Mouse (Mus musculus) spleen, adult 12 weeks (tissue): ENCODE measurements around the gene Fam184a.
A peak's percentile ranks its signal among the peaks of the same experiment; 100 is the strongest.
"Not testable (repeated sequence)": the region's sequence is repeated elsewhere in the genome, so short reads cannot be mapped to it uniquely, and the experiment has no call there.

ENCODE experiments used
- DNase-seq: peaks from one replicate; pipeline ENCODE4 v3.0.0; 2022; ENCODE audit warnings: low spot score

Fam184a gene

GRCm38 (mm10) chr10:53688952-53689584, 61.9 kb downstream of the Fam184a start:
- no peak for DNase-seq

DNA sequence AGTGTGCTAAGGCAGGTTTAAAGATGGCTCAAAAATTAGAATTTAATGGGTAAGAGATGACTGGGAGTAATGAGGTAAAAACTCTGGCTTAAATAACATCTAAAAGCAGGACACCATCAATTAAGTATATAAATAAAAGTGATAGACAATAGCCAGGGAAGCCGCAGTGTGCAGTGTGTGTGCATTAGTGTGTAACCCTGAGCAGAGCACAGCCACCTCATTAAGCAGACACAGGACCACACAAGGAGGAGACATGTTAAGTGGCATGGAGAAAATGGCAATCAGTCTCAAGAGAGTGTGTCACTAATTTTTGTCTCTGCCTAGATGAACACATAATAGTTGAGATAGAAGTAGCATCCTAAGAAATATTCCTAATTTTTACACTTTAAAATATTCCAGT, 62.4 kb downstream of the Fam184a start:
- no peak for DNase-seq

GRCm38 (mm10) chr10:53687888-53688287, 63.0 kb downstream of the Fam184a start:
- DNase-seq: no peak

GRCm38 (mm10) chr10:53685806-53686205, 65.1 kb downstream of the Fam184a start:
- DNase-seq: no peak

GRCm38 (mm10) chr10:53683226-53683625, 67.7 kb downstream of the Fam184a start:
- no peak for DNase-seq

DNA sequence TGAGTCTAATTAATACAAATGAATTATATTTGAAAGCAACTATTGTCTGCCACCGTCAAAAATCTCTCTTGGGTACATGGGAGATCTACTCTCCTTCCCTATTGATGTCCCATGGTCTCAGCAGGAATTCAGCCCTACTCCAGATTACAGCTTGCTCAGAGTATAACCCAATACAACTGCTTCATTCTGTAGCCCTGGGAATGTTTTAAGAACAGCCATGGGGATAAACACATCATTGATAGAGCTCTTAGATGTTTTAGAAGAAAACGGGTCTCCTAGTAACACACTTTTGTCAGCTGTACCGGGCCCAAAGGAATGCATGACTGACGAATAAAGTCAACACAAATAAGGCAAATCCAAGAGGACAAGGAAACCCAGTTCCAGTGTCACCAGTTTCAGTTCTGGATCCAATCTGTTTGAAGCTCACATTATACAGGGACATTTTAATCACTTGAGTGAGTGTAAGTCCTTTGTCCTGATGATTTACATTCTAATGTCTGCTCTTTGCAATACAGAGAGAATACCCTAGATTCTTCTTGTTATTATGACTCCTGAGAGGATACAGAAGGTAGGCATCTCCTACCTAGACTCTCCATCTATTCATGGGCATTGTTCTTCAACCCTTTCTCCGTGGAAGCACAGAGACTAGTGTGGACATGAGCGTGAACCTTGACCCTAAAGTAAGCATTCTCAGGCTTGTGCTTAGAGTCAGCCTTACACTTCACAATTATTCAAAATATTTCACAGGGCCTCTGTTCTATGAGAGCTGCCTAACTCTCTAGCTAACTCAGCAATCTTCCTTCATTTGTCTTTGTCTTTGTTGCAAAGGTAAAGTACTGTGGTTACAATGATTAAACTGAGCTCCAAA, 71.0 kb downstream of the Fam184a start:
- DNase-seq: no peak

GRCm38 (mm10) chr10:53661788-53662187, 89.1 kb downstream of the Fam184a start:
- no peak for DNase-seq

- not testable (repeated sequence) for DNase-seq
These were observed 96.7 kb downstream of the Fam184a start for GRCm38 (mm10) chr10:53654239-53654638.

DNA sequence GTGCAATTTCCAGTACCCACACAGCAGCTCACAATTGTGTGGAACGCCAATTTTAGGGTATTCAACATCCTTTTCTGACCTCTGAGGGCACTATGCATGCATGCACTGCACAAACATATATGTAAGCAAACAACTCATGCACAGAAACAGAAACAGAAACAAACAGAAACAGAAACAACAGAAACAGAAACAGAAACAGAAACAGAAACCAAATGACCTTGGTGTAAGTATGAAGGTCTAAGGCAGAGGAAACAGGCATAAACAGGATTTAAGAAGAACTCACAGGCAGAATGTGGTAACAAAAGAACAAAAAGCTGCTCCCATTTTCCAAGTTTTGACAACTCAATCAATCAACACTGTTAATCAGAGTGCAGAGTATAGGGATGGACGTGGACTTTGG, 100.2 kb downstream of the Fam184a start:
- DNase-seq: no peak

- no peak for DNase-seq
These were observed 109.4 kb downstream of the Fam184a start for GRCm38 (mm10) chr10:53641507-53641906.

GRCm38 (mm10) chr10:53635246-53635971, 115.5 kb downstream of the Fam184a start:
- DNase-seq: no peak

GRCm38 (mm10) chr10:53634160-53634559, 116.8 kb downstream of the Fam184a start:
- no peak for DNase-seq

- not testable (repeated sequence) for DNase-seq
These were observed 120.6 kb downstream of the Fam184a start, which contains the start of gene Mcm9 for GRCm38 (mm10) chr10:53630339-53630738. Gene Mcm9, minus strand, starts transcription at chr10:53630439.

DNA sequence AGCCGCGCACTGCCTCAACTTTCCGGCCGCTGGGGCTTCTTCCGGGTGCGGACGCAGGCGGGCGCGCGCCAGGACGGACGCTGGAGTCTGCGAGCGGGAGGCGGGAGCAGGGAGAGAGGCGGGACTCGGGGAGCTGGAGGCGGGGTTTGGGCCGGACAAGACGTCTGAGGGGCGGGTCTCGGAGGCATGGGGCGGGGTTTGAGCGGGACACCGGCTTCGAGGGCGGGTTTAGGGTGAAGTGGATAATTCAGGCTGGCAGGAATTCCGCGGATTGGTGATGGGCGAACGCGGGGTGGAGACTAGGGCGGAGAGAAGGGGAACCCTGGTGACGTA, 121.0 kb downstream of the Fam184a start:
- DNase-seq: peak; percentile 94

DNA sequence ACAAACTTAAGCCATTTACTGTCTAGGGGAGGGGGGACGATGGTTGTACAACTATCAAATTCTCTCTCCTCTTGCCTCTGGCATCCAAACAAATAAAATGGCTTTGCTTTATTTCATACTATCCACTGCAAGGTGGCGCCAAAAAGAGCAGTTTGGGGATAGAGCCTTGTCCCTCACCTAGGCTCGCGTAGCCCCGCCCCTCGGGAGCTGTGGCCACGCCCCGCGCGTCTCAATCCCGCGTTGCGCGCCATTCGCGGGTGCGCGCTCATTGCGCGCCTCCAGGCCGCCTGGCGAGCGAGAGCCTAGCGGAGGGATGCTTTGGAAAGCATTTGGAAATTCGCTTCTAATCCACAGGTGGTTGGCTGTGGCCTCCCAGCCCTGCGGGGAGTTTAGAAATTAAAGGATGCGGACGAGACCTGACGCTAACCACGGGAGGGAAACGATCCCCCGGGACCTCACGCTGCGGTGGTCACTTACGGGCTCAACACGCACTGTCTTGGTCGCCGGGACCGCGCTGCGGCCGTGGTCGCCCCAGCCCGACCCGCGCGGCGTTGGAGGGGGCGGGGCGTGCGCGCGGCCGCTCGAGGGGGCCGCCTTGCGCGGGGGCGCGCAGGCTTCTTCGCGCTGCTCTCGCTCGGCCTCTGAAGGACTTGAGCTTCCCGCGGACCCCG, 121.5 kb downstream of the Fam184a start:
- peak; percentile 88 for DNase-seq

GRCm38 (mm10) chr10:53615850-53616616, 134.9 kb downstream of the Fam184a start:
- no peak for DNase-seq

- no peak for DNase-seq
These were observed 137.0 kb downstream of the Fam184a start for GRCm38 (mm10) chr10:53613955-53614354.

DNA sequence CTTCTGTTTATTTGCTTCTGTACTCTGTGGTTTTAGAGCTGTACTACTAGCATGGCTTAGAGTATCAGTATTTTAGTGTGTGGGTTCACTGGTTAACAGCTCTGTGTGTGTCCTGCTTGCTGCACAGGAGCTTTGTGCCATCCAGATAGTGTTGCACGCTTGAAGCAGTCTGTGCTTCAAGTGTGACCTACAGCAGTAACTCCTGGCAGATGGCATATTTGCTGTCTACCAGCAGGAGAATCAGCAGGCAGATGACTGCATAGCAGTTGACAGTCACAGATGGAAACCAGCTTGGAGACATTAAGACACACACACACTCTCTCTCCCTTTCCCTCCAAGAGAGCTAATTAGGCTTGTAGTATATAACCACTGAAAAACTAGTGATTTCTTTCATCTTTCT, 138.8 kb downstream of the Fam184a start:
- no peak for DNase-seq

DNA sequence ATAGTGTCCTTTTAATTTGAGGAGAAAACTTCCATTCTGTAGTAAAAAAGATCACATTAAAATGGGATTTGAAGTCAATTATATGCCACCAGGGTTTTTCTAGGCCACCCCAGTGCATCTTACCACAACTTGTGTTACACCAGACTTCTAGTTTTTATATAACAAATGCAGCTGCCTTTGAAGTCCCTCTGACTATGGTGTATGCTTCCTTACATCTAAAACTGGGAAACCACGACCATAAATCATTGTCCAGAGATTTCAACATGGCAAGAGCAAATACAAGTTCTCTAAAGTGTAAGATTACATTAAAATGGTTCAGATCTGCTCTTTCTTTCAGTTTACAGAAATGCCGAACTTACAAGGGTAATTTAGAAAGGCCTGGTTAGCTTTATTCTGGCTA, 142.6 kb downstream of the Fam184a start:
- no peak for DNase-seq

DNA sequence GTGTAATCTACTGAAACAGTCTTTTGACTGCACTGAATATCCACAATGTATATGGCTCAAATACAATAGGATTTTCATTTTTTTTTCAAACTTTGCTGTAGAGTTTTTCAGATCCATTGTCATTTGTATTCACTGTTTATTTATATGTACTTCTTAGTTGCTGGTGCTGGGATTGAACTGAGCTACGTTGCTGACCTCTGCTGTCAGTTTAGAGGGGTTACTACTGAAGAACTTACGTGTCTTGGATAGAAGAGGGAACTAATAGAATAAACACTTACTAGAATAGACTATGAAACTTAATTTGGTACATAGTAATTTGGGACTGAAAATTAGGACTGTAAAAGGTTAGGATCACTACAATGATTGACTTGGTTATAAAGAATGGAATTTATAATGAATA, 145.6 kb downstream of the Fam184a start:
- DNase-seq: no peak

DNA sequence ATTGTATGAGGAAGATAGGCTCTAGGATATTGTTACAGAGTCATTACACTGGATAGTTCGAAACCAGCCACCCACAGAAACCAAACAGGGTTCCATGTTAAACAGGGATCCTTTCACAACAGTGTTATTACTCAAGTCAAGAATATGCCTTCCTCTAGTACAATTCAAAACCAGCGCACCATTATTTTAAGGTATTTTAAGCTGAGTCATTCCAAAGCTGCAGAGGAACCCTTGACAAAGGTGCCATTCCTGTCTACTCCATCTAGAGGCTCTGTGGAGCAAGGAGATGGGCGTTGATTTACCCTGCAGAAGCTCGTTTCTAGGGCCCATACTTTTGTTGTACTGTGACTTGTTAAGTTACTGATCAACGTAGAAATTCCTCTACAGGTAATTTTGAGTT, 152.1 kb downstream of the Fam184a start:
- DNase-seq: no peak
